Mouse (Mus musculus): ENCODE data around the gene Lrfn2. TPM values are rescaled to one million over a fixed set of nuclear protein-coding genes. Genes with fewer than 3 reads are reported as not detected.

Gene Lrfn2
- polyA plus RNA-seq, 1 experiment from 2014 or later, result 1.0 TPM

- H3K4me1 ChIP-seq (ENCODE audit: control insufficient read depth, insufficient read depth, low read length), result no peaks in the 10 kb centered on the region
- no peak for ATAC-seq (ENCODE audit: insufficient read depth, low FRiP score)
- H3K9ac ChIP-seq (ENCODE audit: low read length), result no peak overlapping the region
- H3K9me3 ChIP-seq (replicated peaks; ENCODE audit: control insufficient read depth, low read length), result no peaks in the 10 kb centered on the region
- H3K36me3 ChIP-seq (ENCODE audit: control insufficient read depth, insufficient read depth, low read length), result no peaks in the 10 kb centered on the region
- no peak overlapping the region for H3K27ac ChIP-seq (ENCODE audit: low read length)
- no peaks in the 10 kb centered on the region for H3K27me3 ChIP-seq (ENCODE audit: control insufficient read depth, insufficient read depth, low read length)
- H3K4me3 ChIP-seq (replicated peaks; ENCODE audit: low read length), result no peak overlapping the region
- no peak overlapping the region for H3K4me2 ChIP-seq (ENCODE audit: low read depth, low read length)
- WGBS, result 68% methylated on average over 8 of the region's 8 CpGs
These were observed 105.2 kb downstream of the Lrfn2 start for GRCm38 (mm10) chr17:49037163-49037950.

DNA sequence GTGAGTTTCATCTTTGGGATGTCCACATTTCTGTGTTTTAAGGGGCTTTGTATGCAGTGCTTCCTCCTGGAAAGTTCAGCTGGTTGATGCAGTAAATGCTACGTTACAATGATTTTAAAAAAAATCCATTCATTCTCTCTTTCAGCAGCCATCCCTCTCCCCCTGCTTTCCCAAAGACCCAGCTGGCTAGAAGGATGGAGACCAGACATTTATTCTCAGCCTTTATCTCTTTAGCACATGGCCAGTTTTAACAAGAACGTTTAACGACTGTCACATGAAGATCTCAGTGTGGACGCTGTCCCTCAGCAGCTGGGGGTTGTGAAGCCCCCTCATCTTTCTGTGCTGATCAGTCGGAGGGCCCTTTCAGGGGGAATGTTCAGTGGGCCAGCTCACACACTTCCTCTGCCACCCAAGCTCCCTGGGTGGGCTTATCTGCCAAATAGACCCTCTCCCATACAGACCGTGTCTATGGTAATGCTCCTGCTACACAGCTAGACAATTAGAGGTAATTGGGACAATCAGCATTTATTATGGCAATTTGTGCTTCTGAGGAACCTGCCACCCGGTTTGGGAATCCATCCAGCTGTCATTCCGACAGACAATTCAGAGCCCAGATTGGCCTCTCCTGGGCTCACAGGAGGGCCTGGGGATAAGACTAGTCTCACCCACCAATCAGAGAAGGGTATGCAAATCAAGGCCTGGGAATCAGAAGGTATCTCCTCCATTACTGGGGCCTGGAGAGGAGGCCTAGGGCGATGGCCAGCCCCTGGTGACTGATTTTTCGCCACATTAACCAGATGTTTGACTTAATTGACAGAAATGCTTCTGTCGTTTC lies 111.8 kb downstream of the Lrfn2 start:
- Histone ChIP-seq H3K4me3 (replicated peaks; ENCODE audit: low read length) (no peak overlapping the region), H3K4me1 (ENCODE audit: control insufficient read depth, insufficient read depth, low read length) (no peaks in the 10 kb centered on the region), H3K4me2 (ENCODE audit: low read depth, low read length) (no peak overlapping the region), H3K36me3 (ENCODE audit: control insufficient read depth, insufficient read depth, low read length) (no peaks in the 10 kb centered on the region), H3K27ac (ENCODE audit: low read length) (no peak overlapping the region), H3K27me3 (ENCODE audit: control insufficient read depth, insufficient read depth, low read length) (no peaks in the 10 kb centered on the region), H3K9ac (ENCODE audit: low read length) (no peak overlapping the region), H3K9me3 (replicated peaks; ENCODE audit: control insufficient read depth, low read length) (no peaks in the 10 kb centered on the region)
- ATAC-seq (ENCODE audit: insufficient read depth, low FRiP score), result no peak
- 17% methylated on average over 11 of the region's 11 CpGs for WGBS

DNA sequence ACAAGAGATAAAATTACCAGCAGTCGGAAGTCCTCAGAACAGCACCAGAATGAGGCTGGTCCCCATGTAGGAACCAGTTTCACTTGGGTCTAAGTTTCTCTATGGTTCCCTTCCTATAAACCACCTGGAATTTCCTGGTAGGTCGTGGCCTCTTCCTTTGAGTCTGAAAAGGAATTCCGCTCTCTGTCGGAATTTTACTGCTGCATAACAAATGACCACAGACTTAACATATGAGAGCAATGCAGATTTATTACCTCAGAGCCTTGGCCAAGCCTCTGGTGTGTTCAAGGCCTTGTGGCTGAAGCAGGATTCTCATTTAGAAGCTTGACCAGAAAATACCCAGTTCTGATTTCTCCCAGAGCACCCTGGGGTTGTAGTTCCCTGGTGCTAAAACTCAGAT lies 115.7 kb downstream of the Lrfn2 start:
- Histone ChIP-seq H3K27me3 (ENCODE audit: control insufficient read depth, insufficient read depth, low read length) (no peaks in the 10 kb centered on the region), H3K9me3 (replicated peaks; ENCODE audit: control insufficient read depth, low read length) (no peaks in the 10 kb centered on the region), H3K4me3 (replicated peaks; ENCODE audit: low read length) (no peak overlapping the region), H3K9ac (ENCODE audit: low read length) (no peak overlapping the region), H3K4me2 (ENCODE audit: low read depth, low read length) (no peak overlapping the region), H3K4me1 (ENCODE audit: control insufficient read depth, insufficient read depth, low read length) (no peaks in the 10 kb centered on the region), H3K36me3 (ENCODE audit: control insufficient read depth, insufficient read depth, low read length) (no peaks in the 10 kb centered on the region), H3K27ac (ENCODE audit: low read length) (no peak overlapping the region)
- ATAC-seq (ENCODE audit: insufficient read depth, low FRiP score), result no peak
- 46% methylated on average over 4 of the region's 4 CpGs for WGBS

- Histone ChIP-seq H3K27me3 (ENCODE audit: control insufficient read depth, insufficient read depth, low read length) (no peaks in the 10 kb centered on the region), H3K9ac (ENCODE audit: low read length) (no peak overlapping the region), H3K9me3 (replicated peaks; ENCODE audit: control insufficient read depth, low read length) (no peaks in the 10 kb centered on the region), H3K4me2 (ENCODE audit: low read depth, low read length) (no peak overlapping the region), H3K4me1 (ENCODE audit: control insufficient read depth, insufficient read depth, low read length) (no peaks in the 10 kb centered on the region), H3K4me3 (replicated peaks; ENCODE audit: low read length) (no peak overlapping the region), H3K27ac (ENCODE audit: low read length) (no peak overlapping the region), H3K36me3 (ENCODE audit: control insufficient read depth, insufficient read depth, low read length) (no peaks in the 10 kb centered on the region)
- no peak for ATAC-seq (ENCODE audit: insufficient read depth, low FRiP score)
- 78% methylated on average over 11 of the region's 11 CpGs for WGBS
These were observed 119.1 kb downstream of the Lrfn2 start for GRCm38 (mm10) chr17:49051231-49051630.

DNA sequence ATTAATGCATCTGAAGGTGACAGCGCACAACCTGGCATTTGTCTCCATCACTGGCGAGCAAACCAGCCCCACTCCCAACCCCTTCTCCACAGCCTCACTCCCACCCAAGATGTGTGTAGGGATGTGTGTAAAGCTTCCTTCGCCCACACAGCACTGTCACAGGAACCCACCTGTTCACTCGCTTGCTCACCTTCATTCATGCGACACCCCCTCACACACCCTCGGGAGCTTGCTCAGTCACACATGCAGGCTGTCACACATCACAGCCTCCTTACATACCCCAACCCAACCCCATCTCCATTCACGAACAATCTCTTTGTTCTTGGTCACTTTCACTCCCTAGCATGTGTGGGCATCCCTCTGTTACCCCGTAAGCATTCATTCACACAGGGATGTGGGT lies 129.0 kb downstream of the Lrfn2 start:
- H3K4me2 ChIP-seq (ENCODE audit: low read depth, low read length), result no peak overlapping the region
- H3K9ac ChIP-seq (ENCODE audit: low read length), result no peak overlapping the region
- WGBS, result 83% methylated on average over 8 of the region's 8 CpGs
- H3K9me3 ChIP-seq (replicated peaks; ENCODE audit: control insufficient read depth, low read length), result no peaks in the 10 kb centered on the region
- H3K36me3 ChIP-seq (ENCODE audit: control insufficient read depth, insufficient read depth, low read length), result no peaks in the 10 kb centered on the region
- H3K27ac ChIP-seq (ENCODE audit: low read length), result no peak overlapping the region
- H3K4me3 ChIP-seq (replicated peaks; ENCODE audit: low read length), result no peak overlapping the region
- no peaks in the 10 kb centered on the region for H3K27me3 ChIP-seq (ENCODE audit: control insufficient read depth, insufficient read depth, low read length)
- no peak for ATAC-seq (ENCODE audit: insufficient read depth, low FRiP score)
- no peaks in the 10 kb centered on the region for H3K4me1 ChIP-seq (ENCODE audit: control insufficient read depth, insufficient read depth, low read length)

DNA sequence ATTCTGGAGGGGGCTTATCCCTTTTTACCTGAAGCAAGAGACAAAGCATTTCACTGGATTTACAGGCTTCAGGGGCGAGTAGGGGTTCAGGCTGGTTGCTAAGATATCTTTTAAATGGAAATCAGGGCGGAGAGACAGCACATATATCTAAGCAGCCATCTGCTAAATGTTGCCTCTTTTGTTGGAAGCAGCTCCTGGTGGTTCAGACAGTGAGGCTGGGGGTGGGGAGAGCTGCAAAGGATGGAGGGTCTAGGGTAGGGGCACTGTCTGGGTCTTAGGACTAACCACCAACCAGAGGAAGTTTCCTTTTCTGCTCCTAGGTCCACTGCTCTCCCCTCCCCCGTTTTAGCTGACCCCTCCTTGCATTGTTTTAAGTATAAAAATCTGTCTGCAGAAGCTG lies 131.6 kb downstream of the Lrfn2 start:
- Histone ChIP-seq H3K4me3 (replicated peaks; ENCODE audit: low read length) (no peak overlapping the region), H3K27ac (ENCODE audit: low read length) (no peak overlapping the region), H3K9me3 (replicated peaks; ENCODE audit: control insufficient read depth, low read length) (no peaks in the 10 kb centered on the region), H3K27me3 (ENCODE audit: control insufficient read depth, insufficient read depth, low read length) (no peaks in the 10 kb centered on the region), H3K4me2 (ENCODE audit: low read depth, low read length) (no peak overlapping the region), H3K9ac (ENCODE audit: low read length) (no peak overlapping the region), H3K36me3 (ENCODE audit: control insufficient read depth, insufficient read depth, low read length) (no peaks in the 10 kb centered on the region), H3K4me1 (ENCODE audit: control insufficient read depth, insufficient read depth, low read length) (no peaks in the 10 kb centered on the region)
- ATAC-seq (ENCODE audit: insufficient read depth, low FRiP score), result no peak; the same call in 1 of the 2 replicates
- 32% methylated on average over 3 of the region's 3 CpGs for WGBS

DNA sequence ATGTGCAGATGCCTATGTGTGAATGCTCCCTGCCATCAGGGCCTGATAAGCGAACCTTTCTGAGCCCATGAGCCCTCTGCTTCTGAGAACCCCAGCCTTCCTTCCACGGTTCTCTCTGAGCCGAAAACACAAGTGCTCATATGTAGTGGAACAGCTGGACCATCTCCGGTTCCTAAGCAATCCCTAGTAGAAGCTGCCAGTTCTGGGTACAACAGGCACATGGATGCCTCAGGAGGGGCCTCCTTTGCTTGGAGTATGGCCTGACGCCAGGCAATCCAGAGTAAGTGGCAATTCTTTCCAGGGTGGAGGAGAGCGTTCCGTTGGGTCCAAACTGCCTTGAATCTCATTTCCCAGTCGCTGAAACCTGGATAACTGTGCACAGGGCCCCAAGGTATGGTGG lies 132.3 kb downstream of the Lrfn2 start:
- WGBS, result 67% methylated on average over 8 of the region's 8 CpGs
- Histone ChIP-seq H3K27me3 (ENCODE audit: control insufficient read depth, insufficient read depth, low read length) (no peaks in the 10 kb centered on the region), H3K9me3 (replicated peaks; ENCODE audit: control insufficient read depth, low read length) (no peaks in the 10 kb centered on the region), H3K27ac (ENCODE audit: low read length) (no peak overlapping the region), H3K36me3 (ENCODE audit: control insufficient read depth, insufficient read depth, low read length) (no peaks in the 10 kb centered on the region), H3K4me3 (replicated peaks; ENCODE audit: low read length) (no peak overlapping the region), H3K4me1 (ENCODE audit: control insufficient read depth, insufficient read depth, low read length) (no peaks in the 10 kb centered on the region), H3K4me2 (ENCODE audit: low read depth, low read length) (no peak overlapping the region), H3K9ac (ENCODE audit: low read length) (no peak overlapping the region)
- no peak for ATAC-seq (ENCODE audit: insufficient read depth, low FRiP score)

- H3K4me1 ChIP-seq (ENCODE audit: control insufficient read depth, insufficient read depth, low read length), result no peaks in the 10 kb centered on the region
- no peak overlapping the region for H3K4me2 ChIP-seq (ENCODE audit: low read depth, low read length)
- no peaks in the 10 kb centered on the region for H3K27me3 ChIP-seq (ENCODE audit: control insufficient read depth, insufficient read depth, low read length)
- no peak overlapping the region for H3K27ac ChIP-seq (ENCODE audit: low read length)
- no peak overlapping the region for H3K9ac ChIP-seq (ENCODE audit: low read length)
- no peak overlapping the region for H3K4me3 ChIP-seq (replicated peaks; ENCODE audit: low read length)
- H3K36me3 ChIP-seq (ENCODE audit: control insufficient read depth, insufficient read depth, low read length), result no peaks in the 10 kb centered on the region
- no peak; the same call in 1 of the 2 replicates for ATAC-seq (ENCODE audit: insufficient read depth, low FRiP score)
- 78% methylated on average over 3 of the region's 3 CpGs for WGBS
- H3K9me3 ChIP-seq (replicated peaks; ENCODE audit: control insufficient read depth, low read length), result no peaks in the 10 kb centered on the region
These were observed 132.9 kb downstream of the Lrfn2 start for GRCm38 (mm10) chr17:49065050-49065449.

DNA sequence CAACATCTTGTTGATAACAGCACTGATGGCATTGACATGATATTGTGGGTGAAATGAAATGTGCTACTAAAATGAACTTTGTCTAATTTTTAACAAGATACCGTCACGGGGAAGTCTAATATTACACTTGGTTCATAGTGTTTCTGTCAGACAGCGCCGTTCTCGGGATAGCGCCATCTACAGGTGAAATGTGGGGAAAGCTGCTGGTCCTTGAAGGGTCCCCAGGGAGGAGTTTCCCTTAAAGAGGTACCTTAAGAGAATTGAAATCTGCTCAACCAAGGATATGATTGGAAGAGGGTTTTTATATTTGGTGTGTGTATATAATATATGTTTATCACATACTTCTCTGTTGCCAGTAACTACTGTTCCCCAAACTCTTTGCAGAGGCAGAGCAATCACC lies 134.6 kb downstream of the Lrfn2 start:
- Histone ChIP-seq H3K9me3 (replicated peaks; ENCODE audit: control insufficient read depth, low read length) (no peaks in the 10 kb centered on the region), H3K9ac (ENCODE audit: low read length) (no peak overlapping the region), H3K27ac (ENCODE audit: low read length) (no peak overlapping the region), H3K27me3 (ENCODE audit: control insufficient read depth, insufficient read depth, low read length) (no peaks in the 10 kb centered on the region), H3K4me2 (ENCODE audit: low read depth, low read length) (no peak overlapping the region), H3K4me1 (ENCODE audit: control insufficient read depth, insufficient read depth, low read length) (no peaks in the 10 kb centered on the region), H3K4me3 (replicated peaks; ENCODE audit: low read length) (no peak overlapping the region), H3K36me3 (ENCODE audit: control insufficient read depth, insufficient read depth, low read length) (no peaks in the 10 kb centered on the region)
- no peak for ATAC-seq (ENCODE audit: insufficient read depth, low FRiP score)
- 71% methylated on average over 6 of the region's 6 CpGs for WGBS

Measured in stomach, embryonic 16.5 days (tissue).